Mouse (Mus musculus) heart, postnatal 4 days (tissue): ENCODE results near the gene Det1. TPM values are rescaled to one million over a fixed set of nuclear protein-coding genes. Genes with fewer than 3 reads are reported as not detected.

Source experiments
- DNase-seq: peaks from one replicate; pipeline ENCODE4 v3.0.0; 2021
- total RNA-seq, 2 experiments: library from RNA; stranded (reverse); gene quantifications; 2 replicates each; pipeline ENCODE4 v1.2.3; 2021

Det1 gene
- total RNA-seq, 2 experiments from 2014 or later = 6.1 to 8.6 TPM

- no peak for DNase-seq
These were observed 872 bp downstream of the Det1 start for GRCm38 (mm10) chr7:78846066-78846716.

- DNase-seq = no peak
These were observed 5.5 kb downstream of the Det1 start for GRCm38 (mm10) chr7:78841601-78842000.

- no peak for DNase-seq
These were observed 9.8 kb downstream of the Det1 start for GRCm38 (mm10) chr7:78837250-78837649.

- no peak for DNase-seq
These were observed 11.4 kb downstream of the Det1 start for GRCm38 (mm10) chr7:78835656-78836055.

- no peak for DNase-seq
These were observed 19.2 kb downstream of the Det1 start for GRCm38 (mm10) chr7:78827749-78828362.

GRCm38 (mm10) chr7:78826682-78827385 is 20.2 kb downstream of the Det1 start:
- DNase-seq = no peak

- DNase-seq = no peak
These were observed 28.7 kb downstream of the Det1 start for GRCm38 (mm10) chr7:78818336-78818735.

GRCm38 (mm10) chr7:78814766-78815165 is 32.3 kb downstream of the Det1 start:
- DNase-seq = no peak

- no peak for DNase-seq
These were observed 33.3 kb downstream of the Det1 start for GRCm38 (mm10) chr7:78813791-78814190.

GRCm38 (mm10) chr7:78807192-78807591 is 39.9 kb downstream of the Det1 start:
- DNase-seq = no peak

- DNase-seq = peak; percentile 31
These were observed 43.2 kb downstream of the Det1 start for GRCm38 (mm10) chr7:78803841-78804240.

GRCm38 (mm10) chr7:78799730-78800496 is 47.1 kb downstream of the Det1 start:
- no peak for DNase-seq

GRCm38 (mm10) chr7:78797843-78798455 is 49.1 kb downstream of the Det1 start:
- peak; percentile 19 for DNase-seq

GRCm38 (mm10) chr7:78796624-78797023 is 50.4 kb downstream of the Det1 start:
- DNase-seq = no peak

- DNase-seq = peak; percentile 13
These were observed 52.4 kb downstream of the Det1 start for GRCm38 (mm10) chr7:78794571-78795092.

- no peak for DNase-seq
These were observed 53.0 kb downstream of the Det1 start for GRCm38 (mm10) chr7:78793895-78794570.

GRCm38 (mm10) chr7:78791359-78792222 is 55.5 kb downstream of the Det1 start:
- DNase-seq = peak; percentile 65

GRCm38 (mm10) chr7:78787793-78788380 is 59.2 kb downstream of the Det1 start:
- no peak for DNase-seq

GRCm38 (mm10) chr7:78785906-78786305 is 61.2 kb downstream of the Det1 start:
- DNase-seq = no peak
